Mouse (Mus musculus): Measurements from ENCODE around the gene Fgfr1op. TPM values are rescaled to one million over a fixed set of nuclear protein-coding genes. Genes with fewer than 3 reads are reported as not detected.

The Fgfr1op gene
- total and polyA plus RNA-seq, 3 experiments, result 43.5 to 44.5 TPM; not detected in 1

DNA sequence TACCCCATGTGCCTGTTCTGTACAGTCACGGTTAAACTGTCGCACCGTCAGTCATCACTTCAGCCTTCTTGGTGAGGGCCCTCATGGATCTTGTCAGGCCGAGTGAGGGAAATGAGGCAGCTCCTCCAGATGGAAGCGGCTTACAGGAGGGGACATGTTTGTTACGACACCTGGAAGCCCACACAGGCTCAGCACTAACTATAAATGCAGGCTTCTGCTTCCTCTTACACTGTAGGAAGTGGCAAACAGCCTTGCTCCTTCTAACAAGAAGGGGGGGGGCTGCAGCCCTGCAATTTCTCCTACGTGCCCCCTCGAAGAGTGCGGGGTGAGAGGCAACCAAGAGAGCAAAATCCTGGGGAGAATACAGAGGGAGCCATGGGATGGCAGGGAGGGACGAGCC is 45.4 kb downstream of the Fgfr1op start:
- Histone ChIP-seq H3K36me3 (ENCODE audit: control insufficient read depth in 1 of 2, insufficient read depth in 2 of 2, low read length in 2 of 2) (no peaks in the 10 kb centered on the region), H3K27me3 (ENCODE audit: control insufficient read depth in 1 of 2, insufficient read depth in 2 of 2, low read length in 2 of 2) (peaks cover 3 to 6% of the 10 kb centered on the region in 2 experiments; a peak in 3 of 4 replicates), H3K4me1 (ENCODE audit: control insufficient read depth in 1 of 2, insufficient read depth in 2 of 2, low read length in 2 of 2) (no peaks in the 10 kb centered on the region), H3K27ac (ENCODE audit: control insufficient read depth, low read depth, low read length) (no peak overlapping the region), H3K9me3 (replicated peaks; ENCODE audit: insufficient read depth, low read length) (no peaks in the 10 kb centered on the region), H3K79me2 (ENCODE audit: control insufficient read depth, insufficient read depth, low read length, poor library complexity) (no peaks in the 10 kb centered on the region), H3K9ac (ENCODE audit: control insufficient read depth, low read depth, low read length, poor library complexity, severe bottlenecking) (no peak overlapping the region), H3K4me3 (ENCODE audit: control insufficient read depth in 1 of 2, insufficient read depth in 1 of 2, low read depth in 2 of 2, low read length in 2 of 2) (no peak overlapping the region)
- no peak for TF ChIP-seq POLR2AphosphoS5 (IDR thresholded peaks at IDR 0.05; ENCODE audit: borderline replicate concordance, low read depth, low read length)
- no peak for TF ChIP-seq SIN3A (IDR thresholded peaks at IDR 0.05; ENCODE audit: low read length)
- TF ChIP-seq TCF12 (IDR thresholded peaks at IDR 0.05; ENCODE audit: low read depth, low read length), result no peak
- DNase-seq (ENCODE audit: low read depth, low spot score), result no peak

- H3K4me3 ChIP-seq (ENCODE audit: control insufficient read depth in 1 of 2, insufficient read depth in 1 of 2, low read depth in 2 of 2, low read length in 2 of 2), result no peak overlapping the region
- DNase-seq (ENCODE audit: low read depth, low spot score), result no peak
- H3K36me3 ChIP-seq (ENCODE audit: control insufficient read depth in 1 of 2, insufficient read depth in 2 of 2, low read length in 2 of 2), result no peaks in the 10 kb centered on the region
- no peaks in the 10 kb centered on the region for H3K79me2 ChIP-seq (ENCODE audit: control insufficient read depth, insufficient read depth, low read length, poor library complexity)
- H3K4me1 ChIP-seq (ENCODE audit: control insufficient read depth in 1 of 2, insufficient read depth in 2 of 2, low read length in 2 of 2), result no peaks in the 10 kb centered on the region
- TF ChIP-seq NELFE (IDR thresholded peaks at IDR 0.05; ENCODE audit: low read depth, low read length) (no peak), SIN3A (IDR thresholded peaks at IDR 0.05; ENCODE audit: low read length) (no peak), MAZ (IDR thresholded peaks at IDR 0.05; ENCODE audit: low read depth, low read length) (no peak), CTCF (IDR thresholded peaks at IDR 0.05 in 2 of 3, conservative IDR thresholded peaks at IDR 0.05 in 1 of 3; ENCODE audit: control insufficient read depth in 1 of 3, insufficient read depth in 1 of 3, low read depth in 2 of 3, low read length in 3 of 3, poor library complexity in 1 of 3, severe bottlenecking in 1 of 3) (no peak), MEF2A (IDR thresholded peaks at IDR 0.05; ENCODE audit: extremely low read depth, insufficient replicate concordance, low read depth, low read length, poor library complexity, severe bottlenecking) (no peak), MAX (IDR thresholded peaks at IDR 0.05; ENCODE audit: low read length) (no peak), SMC3 (IDR thresholded peaks at IDR 0.05; ENCODE audit: low read depth, low read length) (no peak), CHD2 (IDR thresholded peaks at IDR 0.05; ENCODE audit: low read length) (no peak), NRF1 (IDR thresholded peaks at IDR 0.05; ENCODE audit: insufficient read depth, low read depth, low read length, poor library complexity, severe bottlenecking) (no peak), RCOR1 (IDR thresholded peaks at IDR 0.05; ENCODE audit: low read depth, low read length) (no peak), POLR2AphosphoS5 (IDR thresholded peaks at IDR 0.05; ENCODE audit: borderline replicate concordance, low read depth, low read length) (no peak), JUND (IDR thresholded peaks at IDR 0.05; ENCODE audit: low read depth, low read length) (no peak)
- no peak overlapping the region for H3K27ac ChIP-seq (ENCODE audit: control insufficient read depth, low read depth, low read length)
- H3K9ac ChIP-seq (ENCODE audit: control insufficient read depth, low read depth, low read length, poor library complexity, severe bottlenecking), result no peak overlapping the region
- H3K27me3 ChIP-seq (ENCODE audit: control insufficient read depth in 1 of 2, insufficient read depth in 2 of 2, low read length in 2 of 2), result peaks cover 3 to 6% of the 10 kb centered on the region in 2 experiments; a peak in 3 of 4 replicates
- no peaks in the 10 kb centered on the region for H3K9me3 ChIP-seq (replicated peaks; ENCODE audit: insufficient read depth, low read length)
These were observed 46.1 kb downstream of the Fgfr1op start for GRCm38 (mm10) chr17:8211399-8211798.

- Histone ChIP-seq H3K9me3 (replicated peaks; ENCODE audit: insufficient read depth, low read length) (no peaks in the 10 kb centered on the region), H3K79me2 (ENCODE audit: control insufficient read depth, insufficient read depth, low read length, poor library complexity) (no peaks in the 10 kb centered on the region), H3K27ac (ENCODE audit: control insufficient read depth, low read depth, low read length) (no peak overlapping the region), H3K9ac (ENCODE audit: control insufficient read depth, low read depth, low read length, poor library complexity, severe bottlenecking) (no peak overlapping the region), H3K36me3 (ENCODE audit: control insufficient read depth in 1 of 2, insufficient read depth in 2 of 2, low read length in 2 of 2) (no peaks in the 10 kb centered on the region), H3K27me3 (ENCODE audit: control insufficient read depth in 1 of 2, insufficient read depth in 2 of 2, low read length in 2 of 2) (peaks cover 3 to 6% of the 10 kb centered on the region in 2 experiments; a peak in 3 of 4 replicates), H3K4me1 (ENCODE audit: control insufficient read depth in 1 of 2, insufficient read depth in 2 of 2, low read length in 2 of 2) (no peaks in the 10 kb centered on the region), H3K4me3 (ENCODE audit: control insufficient read depth in 1 of 2, insufficient read depth in 1 of 2, low read depth in 2 of 2, low read length in 2 of 2) (no peak overlapping the region)
- DNase-seq (ENCODE audit: low read depth, low spot score), result no peak
- TF ChIP-seq USF1 (IDR thresholded peaks at IDR 0.05; ENCODE audit: low read depth, low read length), result no peak
- no peak for TF ChIP-seq KAT2A (conservative IDR thresholded peaks at IDR 0.05; ENCODE audit: low read depth, low read length)
- TF ChIP-seq ZMIZ1 (IDR thresholded peaks at IDR 0.05; ENCODE audit: low read depth, low read length), result no peak
- TF ChIP-seq NRF1 (IDR thresholded peaks at IDR 0.05; ENCODE audit: insufficient read depth, low read depth, low read length, poor library complexity, severe bottlenecking), result no peak
- TF ChIP-seq MAFK (IDR thresholded peaks at IDR 0.05; ENCODE audit: borderline replicate concordance, low read depth, low read length), result no peak
These were observed 49.1 kb downstream of the Fgfr1op start for GRCm38 (mm10) chr17:8214369-8214768.
